In genomic region chr1:193361181-193361580, GRCm38 (mm10) we compare ENCODE assay signal across 17 mouse cellular contexts. TPM values are rescaled to one million over a fixed set of nuclear protein-coding genes. Genes with fewer than 3 reads are reported as not detected.
A peak's percentile ranks its signal among the peaks of the same experiment; 100 is the strongest.
DNase-seq lines count a peak whose midpoint lies in the region; ATAC-seq lines count a peak whose summit lies in the region.
"Had no signal": no experiment of that assay in that cellular context is flagged by ENCODE, and none has a peak within 500 bp of the region (broad histone marks: within the 10 kb centered on the region; RNA-seq: fewer than 3 reads in every experiment).

No protein-coding gene starts in this region.

- no peak overlapping the region for H3K4me2 ChIP-seq in forebrain, embryonic 12.5 days
- H3K4me2 ChIP-seq in forebrain, embryonic 16.5 days (ENCODE audit: low read length) = no peak overlapping the region
- H3K4me2 ChIP-seq in midbrain, embryonic 16.5 days (ENCODE audit: low read length) = no peak overlapping the region
- H3K4me2 ChIP-seq: limb, embryonic 15.5 days had no signal

- H3K9ac ChIP-seq in forebrain, embryonic 12.5 days = no peak overlapping the region
- no peak overlapping the region for H3K9ac ChIP-seq in forebrain, embryonic 16.5 days (replicated peaks; ENCODE audit: low read depth, low read length)
- no peak overlapping the region for H3K9ac ChIP-seq in midbrain, embryonic 16.5 days (ENCODE audit: low read depth, low read length)
- H3K9ac ChIP-seq: limb, embryonic 15.5 days had no signal

- 32% methylated on average over 6 of the region's 6 CpGs for WGBS in forebrain, embryonic 12.5 days
- 41% methylated on average over 6 of the region's 6 CpGs for whole genome bisulfite sequencing in forebrain, embryonic 16.5 days
- WGBS in midbrain, embryonic 10.5 days = 56% methylated on average over 6 of the region's 6 CpGs
- 28% methylated on average over 6 of the region's 6 CpGs for WGBS in midbrain, embryonic 16.5 days
- 56% methylated on average over 6 of the region's 6 CpGs for WGBS in embryonic facial prominence, embryonic 10.5 days

- ATAC-seq in forebrain, embryonic 12.5 days (ENCODE audit: low FRiP score) = peak; percentile 14; the same call in 1 of the 2 replicates
- no peak for ATAC-seq in forebrain, embryonic 16.5 days
- no peak for ATAC-seq in midbrain, embryonic 16.5 days

- H3K27me3 ChIP-seq in forebrain, embryonic 12.5 days = no peaks in the 10 kb centered on the region
- H3K27me3 ChIP-seq in forebrain, embryonic 16.5 days (replicated peaks; ENCODE audit: control insufficient read depth, insufficient read depth, low read length) = no peaks in the 10 kb centered on the region
- H3K27me3 ChIP-seq in midbrain, embryonic 10.5 days (ENCODE audit: low read depth, poor library complexity, severe bottlenecking) = no peaks in the 10 kb centered on the region
- H3K27me3 ChIP-seq in midbrain, embryonic 16.5 days (ENCODE audit: control insufficient read depth, insufficient read depth, low read depth, low read length) = no peaks in the 10 kb centered on the region
- H3K27me3 ChIP-seq in embryonic facial prominence, embryonic 10.5 days (replicated peaks; ENCODE audit: low read depth, poor library complexity, severe bottlenecking) = no peaks in the 10 kb centered on the region; the same call in 1 of the 2 replicates
- H3K27me3 ChIP-seq: limb, embryonic 15.5 days had no signal

- H3K4me3 ChIP-seq in forebrain, embryonic 12.5 days (replicated peaks) = no peak overlapping the region
- no peak overlapping the region for H3K4me3 ChIP-seq in forebrain, embryonic 16.5 days (replicated peaks; ENCODE audit: low read length)
- H3K4me3 ChIP-seq in midbrain, embryonic 10.5 days = no peak overlapping the region
- H3K4me3 ChIP-seq in midbrain, embryonic 16.5 days (ENCODE audit: low read depth, low read length) = no peak overlapping the region
- no peak overlapping the region for H3K4me3 ChIP-seq in embryonic facial prominence, embryonic 10.5 days
- H3K4me3 ChIP-seq: limb, embryonic 15.5 days had no signal

- H3K27ac ChIP-seq in forebrain, embryonic 12.5 days = no peak overlapping the region
- H3K27ac ChIP-seq in forebrain, embryonic 16.5 days (ENCODE audit: low read length) = no peak overlapping the region
- 0 out of 2 replicates have a peak overlapping the region, but pooled peaks have one; percentile 38 for H3K27ac ChIP-seq in midbrain, embryonic 10.5 days (replicated peaks)
- no peak overlapping the region for H3K27ac ChIP-seq in midbrain, embryonic 16.5 days (ENCODE audit: low read length)
- peak overlapping the region; percentile 30 for H3K27ac ChIP-seq in embryonic facial prominence, embryonic 10.5 days (replicated peaks)
- H3K27ac ChIP-seq: limb, embryonic 15.5 days; macrophage had no signal

- DNase-seq in midbrain, embryonic 10.5 days (ENCODE audit: low spot score) = no peak
- DNase-seq in embryonic facial prominence, embryonic 10.5 days (ENCODE audit: low spot score) = no peak
- DNase-seq in retina, postnatal 1 day = peak; percentile 64
- no peak for DNase-seq in adrenal gland, adult 8-10 months
- DNase-seq: adrenal gland, postnatal 36 days; gastrocnemius, postnatal 25 days; kidney, postnatal 14 days; layer of hippocampus, postnatal 36 days; lung, adult 18-20 months; right cerebral cortex, postnatal 25 days; thymus, adult 2 months had no signal

- H3K9me3 ChIP-seq in forebrain, embryonic 12.5 days = no peaks in the 10 kb centered on the region
- no peaks in the 10 kb centered on the region for H3K9me3 ChIP-seq in forebrain, embryonic 16.5 days (ENCODE audit: control insufficient read depth, low read length)
- H3K9me3 ChIP-seq in midbrain, embryonic 10.5 days (replicated peaks) = no peaks in the 10 kb centered on the region
- no peaks in the 10 kb centered on the region for H3K9me3 ChIP-seq in midbrain, embryonic 16.5 days (replicated peaks; ENCODE audit: control insufficient read depth, low read length, poor library complexity, severe bottlenecking)
- H3K9me3 ChIP-seq in embryonic facial prominence, embryonic 10.5 days = no peaks in the 10 kb centered on the region
- H3K9me3 ChIP-seq: limb, embryonic 15.5 days had no signal

- peaks cover 4% of the 10 kb centered on the region for H3K36me3 ChIP-seq in forebrain, embryonic 12.5 days (replicated peaks)
- 0 out of 2 replicates have a peak, but pooled peaks cover 7% of the 10 kb centered on the region for H3K36me3 ChIP-seq in forebrain, embryonic 16.5 days (ENCODE audit: control insufficient read depth, insufficient read depth)
- H3K36me3 ChIP-seq in midbrain, embryonic 10.5 days = peaks cover 21% of the 10 kb centered on the region; the same call in 1 of the 2 replicates
- H3K36me3 ChIP-seq in midbrain, embryonic 16.5 days (ENCODE audit: control insufficient read depth, insufficient read depth, low read length) = peaks cover 10% of the 10 kb centered on the region; the same call in 1 of the 2 replicates
- peaks cover 13% of the 10 kb centered on the region; the same call in 1 of the 2 replicates for H3K36me3 ChIP-seq in embryonic facial prominence, embryonic 10.5 days (replicated peaks)
- H3K36me3 ChIP-seq: limb, embryonic 15.5 days had no signal

- H3K4me1 ChIP-seq in forebrain, embryonic 12.5 days = peaks cover 5% of the 10 kb centered on the region; the same call in 1 of the 2 replicates
- H3K4me1 ChIP-seq in forebrain, embryonic 16.5 days (replicated peaks; ENCODE audit: control insufficient read depth, insufficient read depth, low read length) = no peaks in the 10 kb centered on the region
- H3K4me1 ChIP-seq in midbrain, embryonic 10.5 days = peaks cover 13% of the 10 kb centered on the region
- no peaks in the 10 kb centered on the region for H3K4me1 ChIP-seq in midbrain, embryonic 16.5 days (ENCODE audit: control insufficient read depth, insufficient read depth, low read length)
- H3K4me1 ChIP-seq in embryonic facial prominence, embryonic 10.5 days = peaks cover 17% of the 10 kb centered on the region
- H3K4me1 ChIP-seq: limb, embryonic 15.5 days had no signal

RNA-seq across cellular contexts. Expression of gene Camk1g, which starts 8.9 kb away (rescaled TPM):
- polyA plus RNA-seq in forebrain, embryonic 12.5 days (2016; fragmentation: Nextera tagmentation; extraction: Ambion mirVana) = 20.5 and 20.6 TPM in 2 replicates
- polyA plus RNA-seq in forebrain, embryonic 16.5 days (2015; fragmentation: Nextera tagmentation; extraction: Ambion mirVana) = 49.9 and 51.9 TPM in 2 replicates
- polyA plus RNA-seq in midbrain, embryonic 10.5 days (2016; fragmentation: Nextera tagmentation; extraction: Ambion mirVana) = 12.8 and 18.4 TPM in 2 replicates
- 53.5 and 54.1 TPM in 2 replicates for polyA plus RNA-seq in midbrain, embryonic 16.5 days (2015; fragmentation: Nextera tagmentation; extraction: Ambion mirVana)
- polyA plus RNA-seq in embryonic facial prominence, embryonic 10.5 days (2016; fragmentation: Nextera tagmentation; extraction: Ambion mirVana) = 15.6 and 17.5 TPM in 2 replicates
- total RNA-seq in adrenal gland, adult 8-10 months (2022) = under 1 TPM in 3 of 4 experiments, not detected in 1; 0.12 to 0.49 (median 0.35) TPM
- total RNA-seq: MEL had no signal
- polyA plus RNA-seq: macrophage had no signal

Comparison
In these comparisons a context has a peak if more than half of its experiments do, and no peak if none do; other contexts are left out.
1. H3K27ac ChIP-seq: peak in midbrain, embryonic 10.5 days (single experiment) and embryonic facial prominence, embryonic 10.5 days (single experiment); none in forebrain, embryonic 12.5 days (single experiment), forebrain, embryonic 16.5 days (single experiment) and midbrain, embryonic 16.5 days (single experiment).